Mouse (Mus musculus) liver, embryonic 16.5 days (tissue): ENCODE measurements at regions not wholly inside any gene's neighbourhood (a gene's known extent, or its start where the extent isn't known, plus 50 kb on each side); places are given as distances from the start of the nearest gene placed in this dataset.

Experiments
- ATAC-seq: fragments of 200-750 bp; cut with Nextera tagmentation; 2 replicates; pipeline ENCODE4 v1.8.0; 2017; ENCODE audit warnings: low read depth, mild to moderate bottlenecking, moderate number of reproducible peaks, moderate library complexity
- H3K27ac ChIP-seq: fragments of 300-500 bp; sonication (generic); 2 replicates; pipeline ENCODE4 v1.5.1; 2014; ENCODE audit warnings: mild to moderate bottlenecking, low read length
- H3K27me3 ChIP-seq: fragments of 300-500 bp; sonication (generic); 2 replicates; pipeline ENCODE4 v1.6.1; 2014; ENCODE audit warnings: low read depth, low read length, mixed read lengths; ENCODE audit not compliant: control insufficient read depth, insufficient read depth
- H3K36me3 ChIP-seq: fragments of 300-500 bp; sonication (generic); 2 replicates; pipeline ENCODE4 v1.6.1; 2014; ENCODE audit warnings: mild to moderate bottlenecking; ENCODE audit not compliant: control insufficient read depth, insufficient read depth
- H3K4me1 ChIP-seq: fragments of 300-500 bp; sonication (generic); 2 replicates; pipeline ENCODE4 v1.6.1; 2014; ENCODE audit warnings: low read depth, low read length, mixed read lengths; ENCODE audit not compliant: control insufficient read depth
- H3K4me2 ChIP-seq: fragments of 300-500 bp; sonication (generic); 2 replicates; pipeline ENCODE4 v1.6.1; 2014; ENCODE audit warnings: low read depth, low read length, mixed read lengths
- H3K4me3 ChIP-seq: fragments of 300-500 bp; sonication (generic); 2 replicates; pipeline ENCODE4 v1.5.1; 2014; ENCODE audit warnings: low read depth, mild to moderate bottlenecking, low read length
- H3K9ac ChIP-seq: fragments of 300-500 bp; sonication (generic); 2 replicates; pipeline ENCODE4 v1.6.1; 2014; ENCODE audit warnings: low read depth, low read length
- H3K9me3 ChIP-seq: fragments of 300-500 bp; sonication (generic); replicated peaks from 2 replicates; pipeline ENCODE4 v1.6.1; 2016; ENCODE audit warnings: low read length; ENCODE audit not compliant: control insufficient read depth
- WGBS: fragments of 180-500 bp; shearing (Covaris S2); extraction: QIAGEN DNeasy Blood & Tissue Kit; methylation state at CpG from one replicate; pipeline ENCODE4 v1.1.7; 2014; ENCODE audit not compliant: insufficient replicate concordance; 5-methylcytosine and 5-hydroxymethylcytosine counted together

DNA sequence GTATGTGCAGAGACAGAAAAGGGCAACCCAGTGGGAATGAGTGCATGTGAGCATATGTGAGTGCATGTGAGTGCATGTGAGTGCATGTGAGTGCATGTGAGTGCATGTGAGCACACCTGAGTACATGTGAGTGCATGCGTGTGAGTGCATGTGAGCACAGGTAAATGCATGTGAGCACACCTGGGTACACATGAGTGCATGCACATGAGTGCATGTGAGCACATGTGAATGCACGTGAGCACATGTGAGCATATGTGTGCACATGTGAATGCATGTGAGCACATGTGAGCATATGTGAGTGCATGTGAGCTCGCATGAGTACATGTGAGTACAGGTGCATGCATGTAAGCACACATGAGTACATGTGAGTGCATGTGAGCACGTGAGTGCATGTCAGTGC lies 434.6 kb upstream of the Clnk start:
- no peaks in the 10 kb centered on the region for H3K36me3 ChIP-seq
- H3K9me3 ChIP-seq, result no peaks in the 10 kb centered on the region; the same call in 1 of the 2 replicates
- H3K4me2 ChIP-seq, result no peak overlapping the region
- H3K4me1 ChIP-seq, result no peaks in the 10 kb centered on the region
- H3K27me3 ChIP-seq, result no peaks in the 10 kb centered on the region
- 58% methylated on average over 4 of the region's 4 CpGs for WGBS
- no peak overlapping the region for H3K4me3 ChIP-seq
- ATAC-seq, result no peak
- H3K27ac ChIP-seq, result no peak overlapping the region
- no peak overlapping the region for H3K9ac ChIP-seq

DNA sequence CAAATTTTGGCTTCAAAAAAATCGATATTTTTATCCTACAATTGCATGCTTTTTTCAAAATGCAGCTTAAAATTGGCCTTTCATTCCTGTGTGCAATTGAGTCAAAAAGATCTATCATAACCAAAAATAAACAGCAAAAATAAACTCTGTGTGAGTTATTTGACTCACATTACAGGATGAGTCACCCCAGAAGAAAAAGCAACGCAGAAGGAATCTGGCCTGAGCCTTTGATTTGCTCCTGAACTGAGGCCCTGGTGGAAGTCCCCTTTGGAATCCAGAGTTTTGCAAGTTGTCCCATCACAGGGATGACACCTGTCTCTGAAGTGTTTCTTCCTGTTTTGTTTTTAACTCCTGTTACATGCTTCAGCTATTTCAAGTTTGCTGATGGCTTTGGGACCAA lies 429.2 kb upstream of the Clnk start:
- no peaks in the 10 kb centered on the region for H3K9me3 ChIP-seq
- 43% methylated on average over 2 of the region's 2 CpGs for WGBS
- ATAC-seq, result no peak

DNA sequence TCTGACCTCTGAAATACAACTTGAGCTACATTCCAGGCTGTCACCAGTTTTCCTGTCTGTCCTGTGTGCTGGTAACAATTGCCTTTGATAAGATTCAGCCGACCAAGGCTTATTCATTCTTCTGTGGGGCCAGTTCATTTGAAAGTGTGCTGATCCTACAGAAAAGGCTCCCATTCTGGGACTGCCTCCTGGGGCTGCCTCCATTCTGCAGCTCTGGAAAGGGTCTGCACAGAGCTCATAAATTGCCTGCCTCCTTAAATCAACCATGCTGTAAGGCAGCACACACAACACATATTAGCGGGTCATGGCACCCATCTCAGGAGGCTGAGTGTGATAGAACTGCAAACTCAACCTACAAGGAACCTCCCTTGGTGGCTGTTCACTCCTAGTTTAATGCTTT lies 416.2 kb upstream of the Clnk start:
- WGBS, result 39% methylated on average over 2 of the region's 2 CpGs

More for the DNA sequence above, 429.2 kb upstream of the Clnk start:
- H3K4me3 ChIP-seq, result no peak overlapping the region
- no peak overlapping the region for H3K4me2 ChIP-seq
- no peaks in the 10 kb centered on the region for H3K4me1 ChIP-seq
- H3K36me3 ChIP-seq, result no peaks in the 10 kb centered on the region
- H3K9ac ChIP-seq, result no peak overlapping the region
- H3K27ac ChIP-seq, result no peak overlapping the region
- H3K27me3 ChIP-seq, result no peaks in the 10 kb centered on the region

DNA sequence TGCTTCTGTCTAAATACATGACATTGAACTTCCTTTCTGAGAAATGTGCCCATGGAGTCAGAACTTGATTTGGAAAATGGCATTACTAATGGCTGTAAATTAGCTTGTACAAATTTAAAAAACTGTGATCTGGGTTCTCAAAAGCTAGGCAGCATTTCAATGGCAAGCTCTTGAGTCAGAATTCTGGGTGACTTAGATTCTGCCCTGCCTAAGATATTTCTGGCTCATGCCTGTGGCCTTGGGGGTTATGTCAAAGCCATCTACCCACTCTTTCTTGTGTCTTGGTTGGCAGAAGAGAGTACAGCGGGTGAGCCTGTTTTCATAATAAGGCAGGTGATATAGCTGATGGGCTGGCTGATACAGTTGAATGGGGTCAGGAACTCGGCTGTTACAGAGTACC lies 404.4 kb upstream of the Clnk start:
- Histone ChIP-seq H3K27me3 (no peaks in the 10 kb centered on the region), H3K4me3 (no peak overlapping the region), H3K9ac (no peak overlapping the region), H3K4me2 (no peak overlapping the region), H3K36me3 (no peaks in the 10 kb centered on the region), H3K27ac (no peak overlapping the region), H3K9me3 (no peaks in the 10 kb centered on the region), H3K4me1 (no peaks in the 10 kb centered on the region)
- no peak for ATAC-seq
- WGBS, result 56% methylated on average over 2 of the region's 2 CpGs

More for the DNA sequence above, 416.2 kb upstream of the Clnk start:
- Histone ChIP-seq H3K9ac (no peak overlapping the region), H3K9me3 (no peaks in the 10 kb centered on the region), H3K4me1 (no peaks in the 10 kb centered on the region), H3K36me3 (no peaks in the 10 kb centered on the region), H3K4me3 (no peak overlapping the region), H3K4me2 (no peak overlapping the region), H3K27ac (no peak overlapping the region), H3K27me3 (no peaks in the 10 kb centered on the region)
- no peak for ATAC-seq

DNA sequence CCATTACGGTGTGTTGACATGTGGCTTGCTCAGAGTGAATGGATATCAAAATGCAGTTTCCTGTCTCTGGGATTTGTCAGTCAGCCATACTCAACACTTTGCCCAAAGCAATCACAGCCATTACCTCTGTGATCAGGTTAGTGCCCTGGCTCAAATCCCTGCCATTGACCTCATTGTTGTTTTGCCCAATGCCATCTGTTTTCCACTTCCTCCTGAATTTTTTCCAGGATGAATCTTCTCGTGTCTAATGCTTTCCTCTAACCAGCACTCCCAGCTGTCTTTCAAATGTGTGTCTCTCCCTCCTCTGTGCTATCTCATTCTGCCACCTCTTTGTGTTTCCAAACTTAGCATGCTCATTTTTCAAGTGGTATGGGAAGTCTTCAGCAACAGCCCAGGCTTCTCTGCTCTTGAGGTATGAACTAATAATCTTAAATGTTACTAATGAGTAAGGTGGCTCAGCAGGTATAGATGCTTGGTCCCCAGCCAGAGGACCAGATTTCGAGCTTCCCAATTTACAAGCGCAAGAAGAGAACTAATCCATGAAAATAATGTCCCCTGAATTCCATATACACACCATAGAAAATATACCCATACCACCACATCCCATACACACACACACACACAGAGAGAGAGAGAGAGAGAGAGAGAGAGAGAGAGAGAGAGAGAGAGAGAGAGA lies 397.2 kb upstream of the Clnk start:
- Histone ChIP-seq H3K27ac (no peak overlapping the region), H3K36me3 (no peaks in the 10 kb centered on the region), H3K27me3 (no peaks in the 10 kb centered on the region), H3K4me3 (no peak overlapping the region), H3K9me3 (no peaks in the 10 kb centered on the region), H3K4me2 (no peak overlapping the region), H3K4me1 (no peaks in the 10 kb centered on the region), H3K9ac (no peak overlapping the region)
- 41% methylated on average over 4 of the region's 4 CpGs for WGBS
- no peak for ATAC-seq

DNA sequence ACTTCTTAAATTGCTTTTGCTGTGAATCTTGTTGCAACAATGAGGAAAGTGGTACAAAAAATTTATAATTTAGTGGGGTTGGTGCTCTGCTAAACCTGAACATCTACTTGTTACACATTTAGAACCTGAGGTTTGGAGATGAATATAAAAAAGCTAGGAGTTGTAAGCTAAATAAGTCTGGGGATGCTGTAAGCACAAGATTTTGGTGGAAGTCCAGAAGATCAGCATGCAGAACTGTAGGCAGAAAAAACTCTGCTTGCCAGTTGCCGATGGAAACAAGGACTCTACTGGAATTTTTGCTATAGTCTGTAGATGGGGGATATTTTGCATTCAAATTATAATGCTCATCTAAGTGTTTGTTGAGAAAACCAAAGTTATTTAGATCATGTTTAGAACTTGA lies 390.5 kb upstream of the Clnk start:
- no peaks in the 10 kb centered on the region for H3K27me3 ChIP-seq
- no peaks in the 10 kb centered on the region for H3K36me3 ChIP-seq
- H3K4me3 ChIP-seq, result no peak overlapping the region
- no peak overlapping the region for H3K9ac ChIP-seq
- H3K4me1 ChIP-seq, result no peaks in the 10 kb centered on the region
- H3K27ac ChIP-seq, result no peak overlapping the region
- H3K9me3 ChIP-seq, result no peaks in the 10 kb centered on the region
- WGBS, result 70% methylated on average over 1 of the region's 1 CpGs
- H3K4me2 ChIP-seq, result no peak overlapping the region
- ATAC-seq, result no peak

DNA sequence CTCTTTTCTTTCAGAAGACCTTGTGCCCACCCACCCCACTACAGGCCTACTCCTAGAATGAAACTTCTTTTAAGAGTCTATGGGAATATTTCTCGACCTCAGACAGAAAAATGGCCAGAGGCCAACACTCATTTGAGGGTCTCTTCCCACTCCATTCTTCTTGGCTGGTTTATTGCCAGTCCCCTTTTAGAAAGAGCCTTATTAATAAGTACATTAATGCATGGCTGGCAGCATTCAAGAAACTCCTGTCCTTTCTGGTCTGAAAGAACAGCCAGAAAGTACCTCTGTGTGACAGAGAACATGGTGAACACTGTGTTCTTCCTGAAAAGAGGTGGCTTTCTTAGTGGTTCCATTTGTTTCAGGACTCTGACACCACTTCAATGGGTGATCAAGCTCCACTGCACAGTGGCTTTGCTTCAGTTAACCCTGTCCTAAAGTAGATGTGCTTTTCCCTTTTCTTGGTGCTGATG lies 384.1 kb upstream of the Clnk start:
- Histone ChIP-seq H3K27ac (no peak overlapping the region), H3K36me3 (no peaks in the 10 kb centered on the region), H3K4me3 (no peak overlapping the region), H3K9me3 (no peaks in the 10 kb centered on the region), H3K4me2 (no peak overlapping the region), H3K4me1 (no peaks in the 10 kb centered on the region), H3K27me3 (no peaks in the 10 kb centered on the region), H3K9ac (no peak overlapping the region)
- ATAC-seq, result no peak
- 50% methylated on average over 1 of the region's 1 CpGs for WGBS

DNA sequence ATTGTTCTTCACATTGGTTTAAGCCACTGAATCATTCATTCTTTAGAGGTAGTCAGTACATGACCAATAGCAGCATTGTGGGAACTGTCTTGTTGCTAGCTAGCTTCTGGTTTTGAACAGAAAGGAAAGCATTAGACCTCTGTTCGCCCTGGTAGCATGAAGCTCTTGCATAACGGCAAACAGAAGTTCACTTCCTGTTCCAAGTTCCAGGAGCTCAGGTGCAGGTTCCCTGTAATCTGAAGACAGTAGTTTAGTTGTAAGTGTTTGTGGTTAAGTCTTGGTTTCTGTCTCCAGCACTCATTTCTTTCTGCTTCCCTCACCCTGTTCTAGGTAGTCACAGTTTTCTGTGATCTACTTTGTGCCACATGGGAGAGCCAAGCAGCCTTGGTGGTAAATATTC lies 381.1 kb upstream of the Clnk start:
- H3K27me3 ChIP-seq, result no peaks in the 10 kb centered on the region
- H3K4me3 ChIP-seq, result no peak overlapping the region
- no peak overlapping the region for H3K9ac ChIP-seq
- no peak overlapping the region for H3K4me2 ChIP-seq
- 29% methylated on average over 2 of the region's 2 CpGs for WGBS
- H3K9me3 ChIP-seq, result no peaks in the 10 kb centered on the region
- no peak overlapping the region for H3K27ac ChIP-seq
- no peak for ATAC-seq
- no peaks in the 10 kb centered on the region for H3K36me3 ChIP-seq
- no peaks in the 10 kb centered on the region for H3K4me1 ChIP-seq

DNA sequence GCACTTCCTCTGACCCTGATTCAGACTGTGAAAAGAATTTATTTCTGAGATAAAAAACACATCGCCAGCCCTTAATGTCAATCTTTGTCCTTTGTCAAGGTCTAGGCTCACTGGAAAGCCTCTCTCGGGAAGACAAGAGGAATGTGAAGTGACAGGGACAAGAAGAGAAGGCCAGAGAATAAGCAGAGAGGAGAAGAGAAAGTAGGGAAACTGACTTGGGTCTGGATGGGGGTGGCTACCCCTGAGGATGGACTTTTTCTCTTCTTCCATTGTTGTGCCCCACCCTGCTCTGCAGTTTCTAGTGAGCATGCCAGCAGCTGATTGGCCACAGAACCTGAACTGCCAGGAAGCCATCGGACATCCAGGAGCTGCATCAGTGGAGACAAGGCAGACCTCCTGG lies 375.6 kb upstream of the Clnk start:
- H3K27me3 ChIP-seq, result no peaks in the 10 kb centered on the region
- no peak for ATAC-seq
- H3K4me3 ChIP-seq, result no peak overlapping the region
- H3K36me3 ChIP-seq, result no peaks in the 10 kb centered on the region
- H3K4me1 ChIP-seq, result no peaks in the 10 kb centered on the region
- 51% methylated on average over 3 of the region's 3 CpGs for WGBS
- H3K9ac ChIP-seq, result no peak overlapping the region
- H3K9me3 ChIP-seq, result no peaks in the 10 kb centered on the region
- no peak overlapping the region for H3K4me2 ChIP-seq
- no peak overlapping the region for H3K27ac ChIP-seq
